Mouse (Mus musculus) bone marrow macrophage, adult 2 months (primary cell): ENCODE data around the gene Taar7f.

ENCODE experiments used
- CTCF ChIP-seq: IDR thresholded peaks from 2 replicates; pipeline ENCODE4 v1.5.1; 2012; ENCODE audit warnings: low read depth, mild to moderate bottlenecking, low read length, moderate library complexity
- POLR2A ChIP-seq: IDR thresholded peaks from 2 replicates; pipeline ENCODE4 v1.6.1; 2012; ENCODE audit warnings: mild to moderate bottlenecking, low read depth, low read length, borderline replicate concordance

GRCm38 (mm10) chr10:24008143-24008542 is 41.2 kb upstream of the Taar7f start:
- TF ChIP-seq CTCF (no peak), POLR2A (no peak)
